Mouse (Mus musculus): ENCODE data around the gene Olfr1263. TPM values are rescaled to one million over a fixed set of nuclear protein-coding genes. Genes with fewer than 3 reads are reported as not detected.

Olfr1263 gene
- polyA plus RNA-seq (2015; fragmentation: Nextera tagmentation; extraction: Ambion mirVana) = not detected in 2 replicates

DNA sequence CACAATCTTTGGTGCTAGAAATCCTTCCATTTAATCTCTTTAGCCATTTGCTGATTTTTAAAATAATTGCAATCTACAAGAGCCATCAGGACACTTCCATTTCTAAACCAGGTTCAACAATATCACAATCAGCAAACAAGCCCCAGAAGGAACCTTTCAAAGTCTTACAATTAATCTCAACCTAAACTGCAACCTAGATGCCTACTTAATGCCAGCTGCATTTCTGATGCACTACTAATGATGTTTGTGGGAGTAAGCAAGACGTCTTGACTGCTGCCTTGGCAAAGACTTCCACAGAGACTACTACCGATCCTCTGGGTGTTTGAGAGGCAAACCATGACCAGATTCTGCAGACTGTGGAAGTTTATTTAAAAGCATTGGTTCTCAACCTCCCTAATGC is at the start of gene Olfr1263:
Gene Olfr1263 (plus strand): TSS at position 301 of the 400 bp plus-strand sequence.
- no peak within 1 kb of the TSS for H3K9ac ChIP-seq (ENCODE audit: low read length)
- H3K9me3 ChIP-seq (ENCODE audit: control insufficient read depth, low read length) = no peaks in the 10 kb centered on the region
- WGBS = 81% methylated on average over 2 of the region's 2 CpGs
- H3K27ac ChIP-seq (ENCODE audit: low read length) = no peak within 1 kb of the TSS
- H3K27me3 ChIP-seq (ENCODE audit: control insufficient read depth, insufficient read depth, low read depth, low read length) = no peaks in the 10 kb centered on the region
- no peak for ATAC-seq (ENCODE audit: low read depth)
- no peaks in the 10 kb centered on the region for H3K4me1 ChIP-seq (replicated peaks; ENCODE audit: control insufficient read depth, insufficient read depth, low read length)
- H3K4me3 ChIP-seq (ENCODE audit: low read length) = no peak within 1 kb of the TSS
- no peaks in the 10 kb centered on the region for H3K36me3 ChIP-seq (ENCODE audit: control insufficient read depth, insufficient read depth, low read length)
- no peak within 1 kb of the TSS for H3K4me2 ChIP-seq (ENCODE audit: low read depth, low read length)

DNA sequence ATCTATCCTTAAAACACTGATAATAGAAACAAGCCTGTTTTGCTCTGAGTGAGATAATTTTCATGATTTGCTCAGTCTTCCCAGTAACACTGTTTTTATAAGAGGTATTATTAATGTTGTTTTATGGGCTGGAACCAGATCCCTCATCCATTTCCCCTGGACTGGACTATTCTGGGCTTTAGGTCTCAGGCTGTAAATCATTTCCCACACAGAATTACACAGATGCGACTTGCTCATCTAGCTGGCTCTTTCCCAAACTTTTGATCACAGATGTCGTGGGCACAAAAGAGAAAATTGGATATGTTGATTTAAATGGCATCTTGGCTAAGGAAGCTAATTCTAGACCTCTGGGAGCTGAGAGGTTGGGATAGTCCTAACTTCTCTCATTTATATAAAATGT is 37.7 kb upstream of the Olfr1263 start, which contains the start of gene Olfr1260:
Gene Olfr1260 (plus strand): TSS at position 157 of the 400 bp plus-strand sequence.
- H3K4me2 ChIP-seq (ENCODE audit: low read depth, low read length) = no peak within 1 kb of the TSS
- no peaks in the 10 kb centered on the region for H3K9me3 ChIP-seq (ENCODE audit: control insufficient read depth, low read length)
- no peaks in the 10 kb centered on the region for H3K36me3 ChIP-seq (ENCODE audit: control insufficient read depth, insufficient read depth, low read length)
- H3K4me3 ChIP-seq (ENCODE audit: low read length) = no peak within 1 kb of the TSS
- WGBS = 41% methylated on average over 2 of the region's 2 CpGs
- H3K27ac ChIP-seq (ENCODE audit: low read length) = no peak within 1 kb of the TSS
- ATAC-seq (ENCODE audit: low read depth) = no peak
- no peak within 1 kb of the TSS for H3K9ac ChIP-seq (ENCODE audit: low read length)
- no peaks in the 10 kb centered on the region for H3K27me3 ChIP-seq (ENCODE audit: control insufficient read depth, insufficient read depth, low read depth, low read length)
- H3K4me1 ChIP-seq (replicated peaks; ENCODE audit: control insufficient read depth, insufficient read depth, low read length) = no peaks in the 10 kb centered on the region

DNA sequence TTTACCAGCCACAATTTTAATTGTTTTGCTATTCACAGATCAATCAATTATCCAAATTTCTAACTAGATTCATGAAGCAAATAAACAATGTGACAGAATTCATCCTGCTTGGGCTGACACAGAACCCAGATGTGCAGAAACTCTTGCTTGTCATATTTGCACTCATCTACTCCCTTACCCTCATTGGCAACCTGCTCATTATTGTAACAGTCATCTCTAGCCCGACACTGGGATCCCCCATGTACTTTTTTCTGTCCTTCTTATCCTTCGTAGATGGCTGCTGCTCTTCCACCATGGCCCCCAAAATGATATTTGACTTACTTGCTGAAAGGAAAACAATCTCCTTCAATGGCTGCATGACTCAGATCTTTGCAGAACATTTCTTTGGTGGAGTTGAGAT is 34.2 kb upstream of the Olfr1263 start:
- Histone ChIP-seq H3K36me3 (ENCODE audit: control insufficient read depth, insufficient read depth, low read length) (no peaks in the 10 kb centered on the region), H3K4me3 (ENCODE audit: low read length) (no peak overlapping the region), H3K4me1 (replicated peaks; ENCODE audit: control insufficient read depth, insufficient read depth, low read length) (no peaks in the 10 kb centered on the region), H3K4me2 (ENCODE audit: low read depth, low read length) (no peak overlapping the region), H3K9ac (ENCODE audit: low read length) (no peak overlapping the region), H3K27ac (ENCODE audit: low read length) (no peak overlapping the region), H3K9me3 (ENCODE audit: control insufficient read depth, low read length) (no peaks in the 10 kb centered on the region), H3K27me3 (ENCODE audit: control insufficient read depth, insufficient read depth, low read depth, low read length) (no peaks in the 10 kb centered on the region)
- no peak for ATAC-seq (ENCODE audit: low read depth)
- WGBS = 63% methylated on average over 2 of the region's 2 CpGs

DNA sequence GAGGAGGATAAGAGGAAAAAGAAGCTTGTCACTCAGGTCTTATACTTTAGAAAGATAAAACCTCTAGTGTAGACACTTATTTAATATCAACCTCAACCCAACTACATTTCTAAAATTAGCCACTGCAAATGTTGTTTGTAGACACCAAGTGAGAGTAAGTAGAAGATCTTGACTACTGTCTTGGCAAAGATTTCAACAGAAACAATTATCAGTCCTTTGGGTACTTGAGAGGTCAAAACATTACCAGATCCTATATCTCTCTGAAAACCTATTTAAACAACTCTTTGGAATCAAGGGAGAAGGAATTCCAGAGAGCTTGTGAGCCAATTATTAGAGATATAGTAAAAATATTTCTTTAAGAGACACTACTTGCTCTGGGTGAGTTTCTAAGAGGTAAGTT is 21.0 kb upstream of the Olfr1263 start, which contains the start of gene Olfr1261:
Gene Olfr1261 (plus strand): TSS at position 301 of the 400 bp plus-strand sequence.
- no peaks in the 10 kb centered on the region for H3K4me1 ChIP-seq (replicated peaks; ENCODE audit: control insufficient read depth, insufficient read depth, low read length)
- H3K9me3 ChIP-seq (ENCODE audit: control insufficient read depth, low read length) = no peaks in the 10 kb centered on the region
- no peak within 1 kb of the TSS for H3K4me2 ChIP-seq (ENCODE audit: low read depth, low read length)
- no peak within 1 kb of the TSS for H3K9ac ChIP-seq (ENCODE audit: low read length)
- ATAC-seq (ENCODE audit: low read depth) = no peak
- H3K27ac ChIP-seq (ENCODE audit: low read length) = no peak within 1 kb of the TSS
- H3K36me3 ChIP-seq (ENCODE audit: control insufficient read depth, insufficient read depth, low read length) = no peaks in the 10 kb centered on the region
- H3K4me3 ChIP-seq (ENCODE audit: low read length) = no peak within 1 kb of the TSS
- no peaks in the 10 kb centered on the region for H3K27me3 ChIP-seq (ENCODE audit: control insufficient read depth, insufficient read depth, low read depth, low read length)

DNA sequence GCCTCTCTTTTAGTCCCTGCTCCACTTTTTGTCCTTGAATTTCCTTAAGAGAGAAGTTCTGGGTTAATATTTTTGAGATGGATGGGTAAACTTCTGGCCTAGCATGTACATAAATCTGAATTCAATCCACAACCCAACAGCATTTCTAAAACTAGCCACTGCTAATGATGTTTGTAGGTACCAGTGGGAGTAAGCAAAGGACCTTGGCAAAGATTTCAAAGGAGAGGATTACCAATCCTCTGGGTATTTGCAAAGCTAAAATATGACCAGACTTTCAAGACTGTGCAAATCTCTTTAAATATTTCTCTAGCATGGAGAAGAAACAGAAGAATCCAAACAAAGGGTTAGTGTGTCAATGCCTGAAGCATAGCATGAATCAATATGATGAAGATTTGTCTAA is 12.1 kb upstream of the Olfr1263 start, which contains the start of gene Olfr1262:
Gene Olfr1262 (plus strand): TSS at position 301 of the 400 bp plus-strand sequence.
- H3K4me2 ChIP-seq (ENCODE audit: low read depth, low read length) = no peak within 1 kb of the TSS
- no peak within 1 kb of the TSS for H3K4me3 ChIP-seq (ENCODE audit: low read length)
- no peaks in the 10 kb centered on the region for H3K36me3 ChIP-seq (ENCODE audit: control insufficient read depth, insufficient read depth, low read length)
- H3K9ac ChIP-seq (ENCODE audit: low read length) = no peak within 1 kb of the TSS
- no peaks in the 10 kb centered on the region for H3K4me1 ChIP-seq (replicated peaks; ENCODE audit: control insufficient read depth, insufficient read depth, low read length)
- no peaks in the 10 kb centered on the region for H3K9me3 ChIP-seq (ENCODE audit: control insufficient read depth, low read length)
- H3K27ac ChIP-seq (ENCODE audit: low read length) = no peak within 1 kb of the TSS
- H3K27me3 ChIP-seq (ENCODE audit: control insufficient read depth, insufficient read depth, low read depth, low read length) = no peaks in the 10 kb centered on the region
- no peak for ATAC-seq (ENCODE audit: low read depth)

DNA sequence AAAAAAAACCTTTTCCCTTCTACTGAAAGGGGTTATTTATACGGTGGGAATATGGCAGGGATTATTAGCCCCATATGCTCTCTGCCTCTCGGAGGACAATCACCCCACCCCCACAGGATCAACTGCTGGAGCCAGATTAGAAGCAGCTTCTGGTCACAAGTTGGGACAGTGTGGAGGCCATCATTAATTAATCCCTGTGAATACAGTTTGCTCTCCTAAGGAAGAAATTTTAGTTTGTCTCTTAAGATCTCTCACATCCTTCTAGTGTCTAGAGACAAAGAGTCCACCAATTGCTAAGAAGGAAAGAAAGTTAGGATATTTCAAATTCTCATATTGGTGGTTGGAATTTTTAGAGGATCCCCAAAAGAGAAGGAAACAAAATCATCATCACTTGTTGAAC is 13.5 kb downstream of the Olfr1263 start, which contains the start of gene Olfr1264:
Gene Olfr1264 (minus strand): TSS at position 101 of the 400 bp plus-strand sequence.
- H3K9ac ChIP-seq (ENCODE audit: low read length) = no peak within 1 kb of the TSS
- 64% methylated on average over 2 of the region's 2 CpGs for WGBS
- ATAC-seq (ENCODE audit: low read depth) = no peak

DNA sequence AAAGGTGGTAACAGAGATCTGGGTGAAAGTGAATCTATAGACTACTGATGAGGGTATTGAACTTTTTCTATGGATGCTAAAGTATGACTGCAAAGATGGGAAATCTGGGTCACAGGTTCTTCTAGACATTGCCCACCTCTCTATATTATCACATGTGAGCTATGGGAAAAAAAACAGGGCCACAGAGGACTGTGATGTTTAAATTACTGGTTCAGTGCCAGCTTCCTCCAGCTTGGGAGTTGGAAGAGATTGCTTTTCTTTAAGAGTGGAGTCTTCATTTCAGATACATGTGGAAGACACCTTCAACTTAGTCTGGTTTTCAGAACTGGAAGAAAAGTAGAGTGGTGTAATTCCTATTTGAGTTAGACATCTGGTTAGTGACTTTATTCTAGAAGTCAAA is 23.1 kb downstream of the Olfr1263 start, which contains the start of gene Olfr1265:
Gene Olfr1265 (plus strand): TSS at position 301 of the 400 bp plus-strand sequence.
- ATAC-seq (ENCODE audit: low read depth) = no peak

More for the DNA sequence above, 13.5 kb downstream of the Olfr1263 start, which contains the start of gene Olfr1264:
- Histone ChIP-seq H3K4me3 (ENCODE audit: low read length) (no peak within 1 kb of the TSS), H3K36me3 (ENCODE audit: control insufficient read depth, insufficient read depth, low read length) (no peaks in the 10 kb centered on the region), H3K27me3 (ENCODE audit: control insufficient read depth, insufficient read depth, low read depth, low read length) (no peaks in the 10 kb centered on the region), H3K4me1 (replicated peaks; ENCODE audit: control insufficient read depth, insufficient read depth, low read length) (no peaks in the 10 kb centered on the region), H3K4me2 (ENCODE audit: low read depth, low read length) (no peak within 1 kb of the TSS), H3K27ac (ENCODE audit: low read length) (no peak within 1 kb of the TSS), H3K9me3 (ENCODE audit: control insufficient read depth, low read length) (no peaks in the 10 kb centered on the region)

DNA sequence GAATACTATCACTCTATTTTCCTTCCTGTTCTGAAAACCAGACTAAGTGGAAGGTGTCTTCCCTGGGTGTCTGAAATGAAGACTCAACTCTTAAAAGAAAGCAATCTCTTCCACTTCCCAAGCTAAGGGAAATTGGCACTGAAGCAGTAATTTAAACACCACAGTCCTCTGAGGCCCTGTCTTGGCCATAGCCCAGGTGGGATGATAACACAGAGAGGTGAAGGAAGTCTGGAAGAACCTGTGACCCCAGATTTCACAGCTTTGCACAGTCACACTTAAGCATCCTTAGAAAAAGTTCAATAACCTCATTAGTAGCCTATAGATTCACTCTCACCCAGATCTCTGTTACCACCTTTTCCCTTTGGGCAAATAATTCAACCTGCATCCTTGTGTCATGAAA is 51.6 kb downstream of the Olfr1263 start, which contains the start of gene Olfr140:
Gene Olfr140 (minus strand): TSS at position 101 of the 400 bp plus-strand sequence.
- no peak within 1 kb of the TSS for H3K9ac ChIP-seq (ENCODE audit: low read length)

More for the DNA sequence above, 23.1 kb downstream of the Olfr1263 start, which contains the start of gene Olfr1265:
- Histone ChIP-seq H3K4me2 (ENCODE audit: low read depth, low read length) (no peak within 1 kb of the TSS), H3K27me3 (ENCODE audit: control insufficient read depth, insufficient read depth, low read depth, low read length) (no peaks in the 10 kb centered on the region), H3K9ac (ENCODE audit: low read length) (no peak within 1 kb of the TSS), H3K9me3 (ENCODE audit: control insufficient read depth, low read length) (no peaks in the 10 kb centered on the region), H3K27ac (ENCODE audit: low read length) (no peak within 1 kb of the TSS), H3K4me1 (replicated peaks; ENCODE audit: control insufficient read depth, insufficient read depth, low read length) (no peaks in the 10 kb centered on the region), H3K4me3 (ENCODE audit: low read length) (no peak within 1 kb of the TSS), H3K36me3 (ENCODE audit: control insufficient read depth, insufficient read depth, low read length) (no peaks in the 10 kb centered on the region)

More for the DNA sequence above, 51.6 kb downstream of the Olfr1263 start, which contains the start of gene Olfr140:
- Histone ChIP-seq H3K4me2 (ENCODE audit: low read depth, low read length) (no peak within 1 kb of the TSS), H3K27me3 (ENCODE audit: control insufficient read depth, insufficient read depth, low read depth, low read length) (no peaks in the 10 kb centered on the region), H3K9me3 (ENCODE audit: control insufficient read depth, low read length) (no peaks in the 10 kb centered on the region), H3K4me1 (replicated peaks; ENCODE audit: control insufficient read depth, insufficient read depth, low read length) (no peaks in the 10 kb centered on the region), H3K36me3 (ENCODE audit: control insufficient read depth, insufficient read depth, low read length) (no peaks in the 10 kb centered on the region), H3K27ac (ENCODE audit: low read length) (no peak within 1 kb of the TSS), H3K4me3 (ENCODE audit: low read length) (no peak within 1 kb of the TSS)
- ATAC-seq (ENCODE audit: low read depth) = no peak

Measured in lung, embryonic 16.5 days (tissue).